Mouse (Mus musculus): ENCODE data around the gene Prrg2. TPM values are rescaled to one million over a fixed set of nuclear protein-coding genes. Genes with fewer than 3 reads are reported as not detected.

The Prrg2 gene
- total RNA-seq, 1 experiment from 2014 or later, result 19.2 TPM

GRCm38 (mm10) chr7:45008411-45008810, 54.1 kb downstream of the Prrg2 start:
- DNase-seq, result no peak

GRCm38 (mm10) chr7:45007846-45008245, 54.6 kb downstream of the Prrg2 start:
- no peak for DNase-seq

- no peak for DNase-seq
Observed at GRCm38 (mm10) chr7:45007141-45007540, 55.3 kb downstream of the Prrg2 start.

GRCm38 (mm10) chr7:45006503-45006902, 56.0 kb downstream of the Prrg2 start:
- no peak for DNase-seq

GRCm38 (mm10) chr7:45005321-45005992, 57.0 kb downstream of the Prrg2 start:
- DNase-seq, result no peak

- DNase-seq, result no peak
Observed at GRCm38 (mm10) chr7:45004546-45004945, 57.9 kb downstream of the Prrg2 start.

Small RNA genes lying within 50 kb of the gene (microRNA-seq; reads per million reads assigned to microRNA genes)
- gene Mir7054, result 0 reads per million in 2 experiments

Other genes with a start within 250 kb of the Prrg2 start
- gene Nup62, start 246.6 kb downstream of the Prrg2 start, total RNA-seq (2021), result 40.5 and 44.4 TPM in 2 replicates
- 2.8 and 3.4 TPM in 2 replicates for gene Il4i1, start 246.3 kb downstream of the Prrg2 start, total RNA-seq (2021)
- gene Atf5, start 246.0 kb downstream of the Prrg2 start, total RNA-seq (2021), result 108 and 165 TPM in 2 replicates
- 116 and 138 TPM in 2 replicates for gene Akt1s1, start 213.7 kb downstream of the Prrg2 start, total RNA-seq (2021)
- gene Tbc1d17, start 213.6 kb downstream of the Prrg2 start, total RNA-seq (2021), result 62.1 and 88.5 TPM in 2 replicates
- 53.2 and 55.8 TPM in 2 replicates for gene Pnkp, start 205.5 kb downstream of the Prrg2 start, total RNA-seq (2021)
- 309 and 326 TPM in 2 replicates for gene Ptov1, start 192.9 kb downstream of the Prrg2 start, total RNA-seq (2021)
- gene Med25, start 170.0 kb downstream of the Prrg2 start, total RNA-seq (2021), result 93.7 and 103 TPM in 2 replicates
- gene Fuz, start 166.6 kb downstream of the Prrg2 start, total RNA-seq (2021), result 37.4 and 37.8 TPM in 2 replicates
- 83.7 and 115 TPM in 2 replicates for gene Ap2a1, start 133.2 kb downstream of the Prrg2 start, total RNA-seq (2021)
- gene Tsks, start 119.5 kb downstream of the Prrg2 start, total RNA-seq (2021), result not detected in 2 replicates
- gene Cpt1c, start 87.8 kb downstream of the Prrg2 start, total RNA-seq (2021), result 13.3 and 16.5 TPM in 2 replicates
- gene Prmt1, start 76.1 kb downstream of the Prrg2 start, total RNA-seq (2021), result 177 and 221 TPM in 2 replicates
- 138 and 151 TPM in 2 replicates for gene Irf3, start 65.0 kb downstream of the Prrg2 start, total RNA-seq (2021)
- 18.7 and 24.4 TPM in 2 replicates for gene Bcl2l12, start 64.0 kb downstream of the Prrg2 start, total RNA-seq (2021)
- gene Scaf1, start 46.3 kb downstream of the Prrg2 start, total RNA-seq (2021), result 86.4 and 99.4 TPM in 2 replicates
- 94.0 and 102 TPM in 2 replicates for gene Rras, start 44.7 kb downstream of the Prrg2 start, total RNA-seq (2021)
- gene Prr12, start 9.8 kb downstream of the Prrg2 start, total RNA-seq (2021), result 71.1 and 78.5 TPM in 2 replicates
- 46.5 and 67.2 TPM in 2 replicates for gene Nosip, start 248 bp downstream of the Prrg2 start, total RNA-seq (2021)
- gene Rcn3, start 29.5 kb upstream of the Prrg2 start, total RNA-seq (2021), result 27.7 and 33.5 TPM in 2 replicates
- 88.4 and 96.1 TPM in 2 replicates for gene Fcgrt, start 41.2 kb upstream of the Prrg2 start, total RNA-seq (2021)
- gene Rps11, start 61.8 kb upstream of the Prrg2 start, total RNA-seq (2021), result 1,211 and 1,259 TPM in 2 replicates
- 1,469 and 1,540 TPM in 2 replicates for gene Rpl13a, start 66.1 kb upstream of the Prrg2 start, total RNA-seq (2021)
- not detected in 2 replicates for gene Gm45713, start 73.6 kb upstream of the Prrg2 start, total RNA-seq (2021)
- gene Flt3l, start 73.8 kb upstream of the Prrg2 start, total RNA-seq (2021), result 29.1 and 32.1 TPM in 2 replicates
- 61.7 and 74.3 TPM in 2 replicates for gene Pih1d1, start 91.6 kb upstream of the Prrg2 start, total RNA-seq (2021)
- gene Aldh16a1, start 91.9 kb upstream of the Prrg2 start, total RNA-seq (2021), result 79.2 and 106 TPM in 2 replicates
- gene Slc17a7, start 101.3 kb upstream of the Prrg2 start, total RNA-seq (2021), result 0.15 and 0.33 TPM in 2 replicates
- not detected in 2 replicates for gene Gfy, start 116.9 kb upstream of the Prrg2 start, total RNA-seq (2021)
- gene Pth2, start 118.3 kb upstream of the Prrg2 start, total RNA-seq (2021), result not detected in 2 replicates
- 0.12 TPM in 1 of 2 replicates, not detected in the other for gene Ccdc155, start 142.2 kb upstream of the Prrg2 start, total RNA-seq (2021)
- gene Dkkl1, start 149.5 kb upstream of the Prrg2 start, total RNA-seq (2021), result not detected in 2 replicates
- gene Tead2, start 153.1 kb upstream of the Prrg2 start, total RNA-seq (2021), result 15.0 and 15.3 TPM in 2 replicates
- gene Cd37, start 176.4 kb upstream of the Prrg2 start, total RNA-seq (2021), result 2.7 TPM in 2 replicates
- not detected in 2 replicates for gene Slc6a16, start 178.4 kb upstream of the Prrg2 start, total RNA-seq (2021)
- not detected in 2 replicates for gene Slc6a21, start 214.8 kb upstream of the Prrg2 start, total RNA-seq (2021)